8 mouse cellular contexts compared by ENCODE assay signal in the genomic region with DNA sequence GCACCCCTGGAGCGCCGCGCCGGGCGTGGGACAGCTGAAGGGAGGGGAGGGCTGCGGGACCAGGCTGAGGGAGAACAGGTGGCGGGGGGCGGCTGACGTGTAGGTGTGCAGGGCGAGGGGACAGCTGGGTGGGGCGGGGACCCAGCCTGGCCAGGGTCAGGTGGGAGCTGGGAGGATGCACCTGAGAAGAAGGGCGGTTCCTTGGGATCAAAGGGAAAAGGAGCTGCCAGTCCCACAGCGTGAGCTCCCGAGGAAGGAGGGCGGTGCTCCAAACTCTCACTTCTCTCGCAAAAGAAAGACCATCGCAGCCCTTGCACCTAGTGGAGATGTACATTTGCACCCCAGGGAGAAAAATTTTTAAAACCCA. TPM values are rescaled to one million over a fixed set of nuclear protein-coding genes. Genes with fewer than 3 reads are reported as not detected.
A peak's percentile ranks its signal among the peaks of the same experiment; 100 is the strongest.
DNase-seq lines count a peak whose midpoint lies in the region; ATAC-seq lines count a peak whose summit lies in the region.

Gene Polr1d, plus strand, starts transcription at position 252 of the 367 bp plus-strand sequence.

- H3K27me3 ChIP-seq in neural tube, embryonic 11.5 days (ENCODE audit: control insufficient read depth, insufficient read depth, low read length) = no peaks in the 10 kb centered on the region
- no peaks in the 10 kb centered on the region for H3K27me3 ChIP-seq in embryonic facial prominence, embryonic 14.5 days (replicated peaks; ENCODE audit: control insufficient read depth, insufficient read depth, low read length)
- no peaks in the 10 kb centered on the region for H3K27me3 ChIP-seq in heart, embryonic 14.5 days (ENCODE audit: control insufficient read depth, insufficient read depth, low read length)
- H3K27me3 ChIP-seq in neural tube, embryonic 12.5 days (replicated peaks) = no peaks in the 10 kb centered on the region

- peak within 1 kb of the TSS; percentile 72; the same call in 1 of the 2 replicates for H3K27ac ChIP-seq in neural tube, embryonic 11.5 days (ENCODE audit: low read depth, low read length)
- peak within 1 kb of the TSS; percentile 95 for H3K27ac ChIP-seq in embryonic facial prominence, embryonic 14.5 days (replicated peaks; ENCODE audit: low read depth, low read length)
- H3K27ac ChIP-seq in heart, embryonic 14.5 days (replicated peaks in 1 of 2; ENCODE audit: control insufficient read depth in 1 of 2, insufficient read depth in 1 of 2, low read depth in 2 of 2, low read length in 2 of 2) = peak within 1 kb of the TSS; percentile 85 to 95
- H3K27ac ChIP-seq in neural tube, embryonic 12.5 days = peak within 1 kb of the TSS; percentile 57

- intact Hi-C loops in left cerebral cortex, postnatal 25 days (cut with DNase I) = loop anchor here (2.0 to 5.0 kb wide), 4 partner anchors 22 to 114 kb away; partner anchors contain the start of gene Mtif3

- no peaks in the 10 kb centered on the region for H3K9me3 ChIP-seq in neural tube, embryonic 11.5 days (ENCODE audit: control insufficient read depth, low read length)
- H3K9me3 ChIP-seq in embryonic facial prominence, embryonic 14.5 days (ENCODE audit: control insufficient read depth, low read length) = no peaks in the 10 kb centered on the region
- no peaks in the 10 kb centered on the region for H3K9me3 ChIP-seq in heart, embryonic 14.5 days (ENCODE audit: control insufficient read depth, low read length)
- no peaks in the 10 kb centered on the region for H3K9me3 ChIP-seq in neural tube, embryonic 12.5 days

- peak within 1 kb of the TSS; percentile 86 for H3K4me3 ChIP-seq in neural tube, embryonic 11.5 days (ENCODE audit: low read depth, low read length)
- peak within 1 kb of the TSS; percentile 91 for H3K4me3 ChIP-seq in embryonic facial prominence, embryonic 14.5 days (ENCODE audit: low read depth, low read length)
- H3K4me3 ChIP-seq in heart, embryonic 14.5 days (ENCODE audit: control insufficient read depth in 1 of 2, insufficient read depth in 1 of 2, low read depth in 1 of 2, low read length in 2 of 2) = peak within 1 kb of the TSS; percentile 82 to 83
- peak within 1 kb of the TSS; percentile 67 for H3K4me3 ChIP-seq in neural tube, embryonic 12.5 days

- no peak for DNase-seq in neural tube, embryonic 11.5 days (ENCODE audit: low spot score)
- no peak for DNase-seq in neural tube, embryonic 10.5 days (ENCODE audit: extremely low spot score, low spot score)
- DNase-seq in embryonic facial prominence, embryonic 14.5 days (ENCODE audit: low spot score) = peak; percentile 73
- no peak for DNase-seq in left cerebral cortex, postnatal 25 days (ENCODE audit: low spot score in 2 of 2)
- no peak for DNase-seq in right cerebral cortex, postnatal 14 days
- DNase-seq in frontal cortex, postnatal 10 days (ENCODE audit: low spot score in 2 of 2) = no peak

- peak within 1 kb of the TSS; percentile 96 for H3K4me2 ChIP-seq in neural tube, embryonic 11.5 days (ENCODE audit: low read depth)
- peak within 1 kb of the TSS; percentile 95 for H3K4me2 ChIP-seq in embryonic facial prominence, embryonic 14.5 days (ENCODE audit: low read depth, low read length)
- H3K4me2 ChIP-seq in heart, embryonic 14.5 days (ENCODE audit: low read length) = peak within 1 kb of the TSS; percentile 97
- H3K4me2 ChIP-seq in neural tube, embryonic 12.5 days (replicated peaks) = peak within 1 kb of the TSS; percentile 81

- H3K9ac ChIP-seq in neural tube, embryonic 11.5 days (ENCODE audit: low read length) = peak within 1 kb of the TSS; percentile 67
- peak within 1 kb of the TSS; percentile 77 for H3K9ac ChIP-seq in embryonic facial prominence, embryonic 14.5 days (ENCODE audit: low read depth, low read length)
- peak within 1 kb of the TSS; percentile 88 for H3K9ac ChIP-seq in heart, embryonic 14.5 days (ENCODE audit: low read length)
- peak within 1 kb of the TSS; percentile 76 for H3K9ac ChIP-seq in neural tube, embryonic 12.5 days

- no peaks in the 10 kb centered on the region for H3K36me3 ChIP-seq in neural tube, embryonic 11.5 days (ENCODE audit: control insufficient read depth, insufficient read depth, low read length)
- peaks cover 13% of the 10 kb centered on the region; the same call in 1 of the 2 replicates for H3K36me3 ChIP-seq in embryonic facial prominence, embryonic 14.5 days (ENCODE audit: control insufficient read depth, insufficient read depth, low read length)
- H3K36me3 ChIP-seq in heart, embryonic 14.5 days (ENCODE audit: control insufficient read depth, insufficient read depth, low read length) = peaks cover 23% of the 10 kb centered on the region
- H3K36me3 ChIP-seq in neural tube, embryonic 12.5 days = peaks cover 5% of the 10 kb centered on the region; the same call in 1 of the 2 replicates

- peaks cover 11% of the 10 kb centered on the region for H3K4me1 ChIP-seq in neural tube, embryonic 11.5 days (ENCODE audit: control insufficient read depth, insufficient read depth, low read length)
- peaks cover 19% of the 10 kb centered on the region for H3K4me1 ChIP-seq in embryonic facial prominence, embryonic 14.5 days (ENCODE audit: control insufficient read depth, insufficient read depth, low read length)
- peaks cover 12 to 41% of the 10 kb centered on the region in 2 experiments for H3K4me1 ChIP-seq in heart, embryonic 14.5 days (ENCODE audit: control insufficient read depth in 2 of 2, insufficient read depth in 2 of 2, low read length in 2 of 2)
- H3K4me1 ChIP-seq in neural tube, embryonic 12.5 days = peaks cover 12% of the 10 kb centered on the region

- 0% methylated on average over 16 of the region's 17 CpGs for WGBS in neural tube, embryonic 11.5 days
- WGBS in embryonic facial prominence, embryonic 14.5 days = under 1% methylated on average over 17 of the region's 17 CpGs
- 0% methylated on average over 17 of the region's 17 CpGs for WGBS in heart, embryonic 14.5 days
- 0% methylated on average over 17 of the region's 17 CpGs for WGBS in neural tube, embryonic 12.5 days

- no peak for ATAC-seq in neural tube, embryonic 11.5 days (ENCODE audit: insufficient read depth, low FRiP score, low TSS enrichment)
- peak; percentile 64 for ATAC-seq in embryonic facial prominence, embryonic 14.5 days (ENCODE audit: low read depth)
- no peak for ATAC-seq in heart, embryonic 14.5 days (ENCODE audit: insufficient number of reproducible peaks, insufficient read depth, low FRiP score, low read depth)
- ATAC-seq in neural tube, embryonic 12.5 days (ENCODE audit: low FRiP score, low read depth) = no peak

RNA-seq across cellular contexts. Expression of gene Polr1d, which starts in this region (rescaled TPM):
- 106 and 113 TPM in 2 replicates for polyA plus RNA-seq in neural tube, embryonic 11.5 days (2014; fragmentation: Nextera tagmentation; extraction: Ambion mirVana)
- polyA plus RNA-seq in embryonic facial prominence, embryonic 14.5 days (2014; fragmentation: Nextera tagmentation; extraction: Ambion mirVana) = 138 and 147 TPM in 2 replicates
- polyA plus RNA-seq in heart, embryonic 14.5 days (2014; fragmentation: Nextera tagmentation; extraction: Ambion mirVana) = 97.6 and 99.3 TPM in 2 replicates
- 10 to 100 TPM; 72.0 to 72.9 TPM for total RNA-seq in left cerebral cortex, postnatal 25 days (2021)
- polyA plus RNA-seq in neural tube, embryonic 12.5 days (2016; fragmentation: Nextera tagmentation; extraction: Ambion mirVana) = 94.5 and 102 TPM in 2 replicates
